Mouse (Mus musculus) stomach, embryonic 16.5 days (tissue): ENCODE results near the gene Skint11. TPM values are rescaled to one million over a fixed set of nuclear protein-coding genes. Genes with fewer than 3 reads are reported as not detected.
"Not testable (repeated sequence)": the region's sequence is repeated elsewhere in the genome, so short reads cannot be mapped to it uniquely, and the experiment has no call there.

ENCODE experiments used
- ATAC-seq: fragments of 200-750 bp; cut with Nextera tagmentation; 2 replicates; pipeline ENCODE4 v1.8.0; 2017; ENCODE audit warnings: moderate number of reproducible peaks, moderate TSS enrichment; ENCODE audit not compliant: insufficient read depth, low FRiP score
- H3K27ac ChIP-seq: fragments of 300-500 bp; sonication (generic); 2 replicates; pipeline ENCODE4 v1.5.1; 2014; ENCODE audit warnings: low read length
- H3K27me3 ChIP-seq: fragments of 300-500 bp; sonication (generic); 2 replicates; pipeline ENCODE4 v1.6.1; 2014; ENCODE audit warnings: low read length, control low read depth, mixed read lengths; ENCODE audit not compliant: control insufficient read depth, insufficient read depth
- H3K36me3 ChIP-seq: fragments of 300-500 bp; sonication (generic); 2 replicates; pipeline ENCODE4 v1.6.1; 2014; ENCODE audit warnings: low read length; ENCODE audit not compliant: control insufficient read depth, insufficient read depth
- H3K4me1 ChIP-seq: fragments of 300-500 bp; sonication (generic); 2 replicates; pipeline ENCODE4 v1.6.1; 2014; ENCODE audit warnings: low read length, control low read depth, mixed read lengths; ENCODE audit not compliant: control insufficient read depth, insufficient read depth
- H3K4me2 ChIP-seq: fragments of 300-500 bp; sonication (generic); 2 replicates; pipeline ENCODE4 v1.6.1; 2014; ENCODE audit warnings: low read depth, low read length, mixed read lengths
- H3K4me3 ChIP-seq: fragments of 300-500 bp; sonication (generic); replicated peaks from 2 replicates; pipeline ENCODE4 v1.5.1; 2014; ENCODE audit warnings: mild to moderate bottlenecking, low read length
- H3K9ac ChIP-seq: fragments of 300-500 bp; sonication (generic); 2 replicates; pipeline ENCODE4 v1.6.1; 2014; ENCODE audit warnings: low read length
- H3K9me3 ChIP-seq: fragments of 300-500 bp; sonication (generic); replicated peaks from 2 replicates; pipeline ENCODE4 v1.6.1; 2016; ENCODE audit warnings: low read length, control low read depth; ENCODE audit not compliant: control insufficient read depth
- WGBS: fragments of 180-500 bp; shearing (Covaris S2); extraction: QIAGEN DNeasy Blood & Tissue Kit; methylation state at CpG from one replicate; pipeline ENCODE4 v1.1.7; 2014; 5-methylcytosine and 5-hydroxymethylcytosine counted together
- polyA plus RNA-seq: library from polyadenylated mRNA; unstranded; fragments of >200 nt; fragmentation: Nextera tagmentation; extraction: Ambion mirVana; gene quantifications from 2 replicates; pipeline ENCODE4 v1.2.1, GENCODE M21; 2015

Skint11 gene
- polyA plus RNA-seq = not detected in 2 replicates

DNA sequence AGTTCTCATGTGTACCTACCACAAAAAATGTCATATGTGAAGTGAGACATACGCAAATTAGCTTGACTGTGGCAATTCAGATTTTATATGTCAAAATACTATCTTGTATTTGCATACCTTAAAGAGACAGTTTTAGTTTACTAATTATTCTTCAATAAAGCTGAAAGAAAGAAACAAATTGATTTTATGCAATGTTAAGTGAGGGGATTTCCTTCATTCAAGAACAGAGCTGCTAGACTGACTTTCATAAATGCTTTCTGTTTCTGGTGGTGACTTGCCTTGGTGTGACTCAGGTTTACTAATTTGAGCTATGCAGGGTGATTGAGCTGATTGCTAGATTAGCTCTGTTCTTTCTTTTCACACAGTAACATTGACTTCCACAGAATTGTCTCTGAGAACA lies at the start of gene Skint11:
Skint11 (plus strand) TSS at position 301 of the 400 bp plus-strand sequence.
- no peaks in the 10 kb centered on the region for H3K36me3 ChIP-seq
- no peak within 1 kb of the TSS for H3K4me2 ChIP-seq
- no peak within 1 kb of the TSS for H3K27ac ChIP-seq
- H3K4me1 ChIP-seq = no peaks in the 10 kb centered on the region
- no peaks in the 10 kb centered on the region for H3K9me3 ChIP-seq
- no peak within 1 kb of the TSS for H3K4me3 ChIP-seq
- H3K27me3 ChIP-seq = no peaks in the 10 kb centered on the region
- H3K9ac ChIP-seq = no peak within 1 kb of the TSS
- WGBS = 78% methylated on average over 1 of the region's 1 CpGs
- ATAC-seq = no peak

DNA sequence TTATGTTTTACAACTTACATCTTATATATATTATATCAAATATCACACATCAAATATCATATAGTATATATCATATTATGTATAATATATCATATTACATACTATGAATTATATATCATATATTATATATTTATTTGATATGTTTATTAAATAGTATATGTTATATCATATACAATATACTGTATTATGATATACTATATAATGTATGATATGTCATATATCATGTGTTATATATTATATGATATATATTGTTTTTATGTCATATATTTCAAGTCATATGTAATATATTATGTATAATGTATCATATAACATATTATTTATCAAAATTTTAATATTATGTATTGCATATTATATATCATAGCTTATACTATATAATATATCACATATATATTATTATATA lies 2.0 kb upstream of the Skint11 start:
- no peak overlapping the region for H3K27ac ChIP-seq
- H3K4me1 ChIP-seq = no peaks in the 10 kb centered on the region
- no peak overlapping the region for H3K9ac ChIP-seq
- H3K9me3 ChIP-seq = no peaks in the 10 kb centered on the region
- no peaks in the 10 kb centered on the region for H3K27me3 ChIP-seq
- no peak overlapping the region for H3K4me3 ChIP-seq
- H3K4me2 ChIP-seq = no peak overlapping the region
- H3K36me3 ChIP-seq = no peaks in the 10 kb centered on the region
- ATAC-seq = no peak

DNA sequence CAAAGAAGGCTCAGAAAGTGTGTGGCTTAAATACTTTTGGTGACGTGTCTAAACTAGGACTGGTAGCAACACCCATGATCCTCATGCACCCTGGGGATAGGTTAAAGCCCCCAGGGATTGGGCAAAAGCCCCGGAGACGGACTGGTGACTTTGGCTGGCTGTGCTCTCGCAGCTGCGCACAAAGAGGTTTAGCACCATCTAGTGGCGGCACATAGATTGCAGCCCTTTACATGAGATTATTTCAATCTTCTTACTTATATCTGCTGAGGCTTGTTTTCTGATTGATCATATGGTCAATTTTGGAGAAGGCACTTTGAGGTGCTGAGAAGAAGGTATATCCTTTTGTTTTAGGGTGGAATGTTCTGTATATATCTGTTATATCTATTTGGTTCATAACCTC lies 9.7 kb downstream of the Skint11 start:
- WGBS = 10% methylated on average over 6 of the region's 6 CpGs
- H3K27ac ChIP-seq, ATAC-seq, H3K4me3 ChIP-seq, H3K27me3 ChIP-seq, H3K36me3 ChIP-seq, H3K9ac ChIP-seq, H3K4me1 ChIP-seq, H3K4me2 ChIP-seq, H3K9me3 ChIP-seq: not testable (repeated sequence)

- not testable (repeated sequence) for H3K9ac ChIP-seq, H3K27me3 ChIP-seq, H3K9me3 ChIP-seq, H3K36me3 ChIP-seq, ATAC-seq, H3K4me1 ChIP-seq, H3K4me3 ChIP-seq, H3K27ac ChIP-seq, H3K4me2 ChIP-seq
- 53% methylated on average over 1 of the region's 1 CpGs for WGBS
Observed at GRCm38 (mm10) chr4:114256906-114257305, 93.7 kb downstream of the Skint11 start.

Other genes with a start within 250 kb of the Skint11 start
- gene Skint5, start 163.9 kb upstream of the Skint11 start, polyA plus RNA-seq = not detected in 2 replicates
- 0.97 and 1.2 TPM in 2 replicates for gene Trabd2b, start 243.3 kb downstream of the Skint11 start, polyA plus RNA-seq